ENCODE assay signal across 8 mouse cellular contexts in genomic region chr2:164784869-164785420, GRCm38 (mm10). TPM values are rescaled to one million over a fixed set of nuclear protein-coding genes. Genes with fewer than 3 reads are reported as not detected.
DNase-seq lines count a peak whose midpoint lies in the region; ATAC-seq lines count a peak whose summit lies in the region.

No protein-coding gene starts in this region.

- peaks cover 2% of the 10 kb centered on the region; the same call in 1 of the 2 replicates for H3K36me3 ChIP-seq in heart, embryonic 16.5 days (ENCODE audit: control insufficient read depth, insufficient read depth)
- no peaks in the 10 kb centered on the region; the same call in 1 of the 2 replicates for H3K36me3 ChIP-seq in hindbrain, embryonic 15.5 days
- H3K36me3 ChIP-seq in midbrain, embryonic 15.5 days (replicated peaks) = no peaks in the 10 kb centered on the region

- H3K27me3 ChIP-seq in heart, embryonic 16.5 days (ENCODE audit: control insufficient read depth, insufficient read depth, low read length) = no peaks in the 10 kb centered on the region
- no peaks in the 10 kb centered on the region for H3K27me3 ChIP-seq in hindbrain, embryonic 15.5 days
- no peaks in the 10 kb centered on the region for H3K27me3 ChIP-seq in midbrain, embryonic 15.5 days (replicated peaks)

- peaks cover 26% of the 10 kb centered on the region for H3K4me1 ChIP-seq in heart, embryonic 16.5 days (ENCODE audit: control insufficient read depth, insufficient read depth, low read length)
- peaks cover 25% of the 10 kb centered on the region for H3K4me1 ChIP-seq in hindbrain, embryonic 15.5 days (replicated peaks)
- peaks cover 24% of the 10 kb centered on the region for H3K4me1 ChIP-seq in midbrain, embryonic 15.5 days

- H3K9me3 ChIP-seq in heart, embryonic 16.5 days (replicated peaks; ENCODE audit: control insufficient read depth, low read length) = no peaks in the 10 kb centered on the region
- H3K9me3 ChIP-seq in hindbrain, embryonic 15.5 days = no peaks in the 10 kb centered on the region
- no peaks in the 10 kb centered on the region for H3K9me3 ChIP-seq in midbrain, embryonic 15.5 days

- H3K27ac ChIP-seq in heart, embryonic 16.5 days (ENCODE audit: low read length) = peak overlapping the region; percentile 96
- H3K27ac ChIP-seq in hindbrain, embryonic 15.5 days (replicated peaks) = peak overlapping the region; percentile 78; the same call in 1 of the 2 replicates
- peak overlapping the region; percentile 71 for H3K27ac ChIP-seq in midbrain, embryonic 15.5 days

- H3K4me2 ChIP-seq in heart, embryonic 16.5 days (ENCODE audit: low read depth, low read length) = peak overlapping the region; percentile 73
- peak overlapping the region; percentile 89 for H3K4me2 ChIP-seq in hindbrain, embryonic 15.5 days
- H3K4me2 ChIP-seq in midbrain, embryonic 15.5 days = peak overlapping the region; percentile 88

- 5% methylated on average over 7 of the region's 7 CpGs for WGBS in heart, embryonic 16.5 days
- WGBS in hindbrain, embryonic 15.5 days = 15% methylated on average over 7 of the region's 7 CpGs
- WGBS in midbrain, embryonic 15.5 days = 17% methylated on average over 7 of the region's 7 CpGs

- H3K9ac ChIP-seq in heart, embryonic 16.5 days (ENCODE audit: low read length) = peak overlapping the region; percentile 90
- peak overlapping the region; percentile 55 for H3K9ac ChIP-seq in hindbrain, embryonic 15.5 days
- H3K9ac ChIP-seq in midbrain, embryonic 15.5 days = peak overlapping the region; percentile 67; the same call in 1 of the 2 replicates

- DNase-seq in heart, adult 8-10 months (ENCODE audit: low spot score) = no peak
- peak; percentile 34 for DNase-seq in brain, adult 2 months (ENCODE audit: low read depth, low spot score)
- DNase-seq in adrenal gland, postnatal 25 days = no peak
- no peak for DNase-seq in gastrocnemius, postnatal 4 days (ENCODE audit: low spot score in 2 of 2)

- H3K4me3 ChIP-seq in heart, embryonic 16.5 days (ENCODE audit: low read length) = peak overlapping the region; percentile 73
- peak overlapping the region; percentile 59 for H3K4me3 ChIP-seq in hindbrain, embryonic 15.5 days
- peak overlapping the region; percentile 57 for H3K4me3 ChIP-seq in midbrain, embryonic 15.5 days

- no peak for ATAC-seq in heart, embryonic 16.5 days (replicated peaks; ENCODE audit: extremely low read depth, insufficient read depth, low FRiP score)
- no peak for ATAC-seq in hindbrain, embryonic 15.5 days (ENCODE audit: low FRiP score, low read depth)
- ATAC-seq in midbrain, embryonic 15.5 days (replicated peaks) = no peak
- ATAC-seq in monocyte, adult 5-6 weeks (replicated peaks; ENCODE audit: insufficient number of reproducible peaks, low FRiP score, low TSS enrichment, poor library complexity, severe bottlenecking) = no peak

RNA-seq across cellular contexts. Expression of gene Snx21, which starts 0.7 kb away (rescaled TPM):
- 40.6 and 45.6 TPM in 2 replicates for polyA plus RNA-seq in heart, embryonic 16.5 days (2015; fragmentation: Nextera tagmentation; extraction: Ambion mirVana)
- total RNA-seq in heart, adult 8-10 months (2022) = 10 to 100 TPM; 23.1 to 24.9 (median 23.5) TPM
- polyA plus RNA-seq in hindbrain, embryonic 15.5 days (2015; fragmentation: Nextera tagmentation; extraction: Ambion mirVana) = 39.6 and 44.8 TPM in 2 replicates
- 34.8 and 40.6 TPM in 2 replicates for polyA plus RNA-seq in midbrain, embryonic 15.5 days (2015; fragmentation: Nextera tagmentation; extraction: Ambion mirVana)
- total RNA-seq in adrenal gland, postnatal 25 days (2021) = 36.6 and 50.0 TPM in 2 replicates
- total RNA-seq in gastrocnemius, postnatal 4 days (2021) = 10 to 100 TPM; 23.4 to 24.6 TPM
- total RNA-seq in monocyte, adult 5-6 weeks (2017) = 2.9 to 6.0 TPM (median 5.5 TPM) in 3 replicates

RNA-seq across cellular contexts. Expression of gene Tnnc2, which starts 5.2 kb away (rescaled TPM):
- polyA plus RNA-seq in heart, embryonic 16.5 days (2015; fragmentation: Nextera tagmentation; extraction: Ambion mirVana) = 6.7 and 28.8 TPM in 2 replicates
- total RNA-seq in heart, adult 8-10 months (2022) = 1 to 10 TPM; 2.9 to 7.2 (median 3.1) TPM
- 0.97 and 2.4 TPM in 2 replicates for polyA plus RNA-seq in hindbrain, embryonic 15.5 days (2015; fragmentation: Nextera tagmentation; extraction: Ambion mirVana)
- polyA plus RNA-seq in midbrain, embryonic 15.5 days (2015; fragmentation: Nextera tagmentation; extraction: Ambion mirVana) = not detected in 2 replicates
- total RNA-seq in adrenal gland, postnatal 25 days (2021) = not detected in 2 replicates
- over 10,000 TPM; 10,138 to 10,688 TPM for total RNA-seq in gastrocnemius, postnatal 4 days (2021)
- total RNA-seq in monocyte, adult 5-6 weeks (2017) = not detected in 3 replicates

RNA-seq across cellular contexts. Expression of gene Ube2c, which starts 15.2 kb away (rescaled TPM):
- 388 and 390 TPM in 2 replicates for polyA plus RNA-seq in heart, embryonic 16.5 days (2015; fragmentation: Nextera tagmentation; extraction: Ambion mirVana)
- total RNA-seq in heart, adult 8-10 months (2022) = 1 to 10 TPM in 2 of 4 experiments, under 1 TPM in 2; 0.47 to 2.7 (median 1.4) TPM
- 78.0 and 107 TPM in 2 replicates for polyA plus RNA-seq in hindbrain, embryonic 15.5 days (2015; fragmentation: Nextera tagmentation; extraction: Ambion mirVana)
- polyA plus RNA-seq in midbrain, embryonic 15.5 days (2015; fragmentation: Nextera tagmentation; extraction: Ambion mirVana) = 56.6 and 64.4 TPM in 2 replicates
- total RNA-seq in adrenal gland, postnatal 25 days (2021) = 9.9 and 14.1 TPM in 2 replicates
- total RNA-seq in gastrocnemius, postnatal 4 days (2021) = 10 to 100 TPM; 26.8 to 34.0 TPM
- total RNA-seq in monocyte, adult 5-6 weeks (2017) = 2.7 to 5.1 TPM (median 3.5 TPM) in 3 replicates

RNA-seq across cellular contexts. Expression of gene Acot8, which starts 19.7 kb away (rescaled TPM):
- 15.7 and 16.7 TPM in 2 replicates for polyA plus RNA-seq in heart, embryonic 16.5 days (2015; fragmentation: Nextera tagmentation; extraction: Ambion mirVana)
- total RNA-seq in heart, adult 8-10 months (2022) = 10 to 100 TPM; 12.3 to 13.3 (median 12.6) TPM
- 21.4 and 21.5 TPM in 2 replicates for polyA plus RNA-seq in hindbrain, embryonic 15.5 days (2015; fragmentation: Nextera tagmentation; extraction: Ambion mirVana)
- 20.0 and 20.2 TPM in 2 replicates for polyA plus RNA-seq in midbrain, embryonic 15.5 days (2015; fragmentation: Nextera tagmentation; extraction: Ambion mirVana)
- 28.9 and 36.0 TPM in 2 replicates for total RNA-seq in adrenal gland, postnatal 25 days (2021)
- 10 to 100 TPM; 12.8 to 14.0 TPM for total RNA-seq in gastrocnemius, postnatal 4 days (2021)
- 31.0 to 45.3 TPM (median 42.4 TPM) in 3 replicates for total RNA-seq in monocyte, adult 5-6 weeks (2017)

RNA-seq across cellular contexts. Expression of gene Zswim3, which starts 20.0 kb away (rescaled TPM):
- polyA plus RNA-seq in heart, embryonic 16.5 days (2015; fragmentation: Nextera tagmentation; extraction: Ambion mirVana) = 5.9 and 6.4 TPM in 2 replicates
- 1 to 10 TPM; 2.2 to 2.7 (median 2.5) TPM for total RNA-seq in heart, adult 8-10 months (2022)
- polyA plus RNA-seq in hindbrain, embryonic 15.5 days (2015; fragmentation: Nextera tagmentation; extraction: Ambion mirVana) = 16.8 TPM in 2 replicates
- polyA plus RNA-seq in midbrain, embryonic 15.5 days (2015; fragmentation: Nextera tagmentation; extraction: Ambion mirVana) = 17.8 and 18.4 TPM in 2 replicates
- total RNA-seq in adrenal gland, postnatal 25 days (2021) = 4.3 and 5.5 TPM in 2 replicates
- 1 to 10 TPM; 1.5 to 1.6 TPM for total RNA-seq in gastrocnemius, postnatal 4 days (2021)
- 1.2 to 5.3 TPM (median 1.9 TPM) in 3 replicates for total RNA-seq in monocyte, adult 5-6 weeks (2017)

Comparison
In these comparisons a context has a peak if more than half of its experiments do, and no peak if none do; other contexts are left out.
1. RNA of gene Tnnc2, which starts 5.2 kb away (total RNA-seq): 10,138 to 10,688 TPM in gastrocnemius, postnatal 4 days; 2.9 to 7.2 TPM in heart, adult 8-10 months, not detected in adrenal gland, postnatal 25 days and not detected in monocyte, adult 5-6 weeks; every median in the first group is over 1,000 times any median in the second.
2. Peak in every context shown above with its lines, with median percentiles within 50 percentile points of each other: H3K27ac ChIP-seq, H3K4me2 ChIP-seq, H3K4me3 ChIP-seq and H3K9ac ChIP-seq.